Mouse (Mus musculus) heart, postnatal 10 days (tissue): ENCODE measurements at regions not wholly inside any gene's neighbourhood (a gene's known extent, or its start where the extent isn't known, plus 50 kb on each side); places are given as distances from the start of the nearest gene placed in this dataset.

Experiments
- DNase-seq, 2 experiments: peaks; one replicate each; pipeline ENCODE4 v3.0.0; 2021
- intact Hi-C: fragments of 180-260 bp; cut with DNase I; formaldehyde crosslinking; loops from one replicate; pipeline ENCODE4 v1.15.1; 2025

DNA sequence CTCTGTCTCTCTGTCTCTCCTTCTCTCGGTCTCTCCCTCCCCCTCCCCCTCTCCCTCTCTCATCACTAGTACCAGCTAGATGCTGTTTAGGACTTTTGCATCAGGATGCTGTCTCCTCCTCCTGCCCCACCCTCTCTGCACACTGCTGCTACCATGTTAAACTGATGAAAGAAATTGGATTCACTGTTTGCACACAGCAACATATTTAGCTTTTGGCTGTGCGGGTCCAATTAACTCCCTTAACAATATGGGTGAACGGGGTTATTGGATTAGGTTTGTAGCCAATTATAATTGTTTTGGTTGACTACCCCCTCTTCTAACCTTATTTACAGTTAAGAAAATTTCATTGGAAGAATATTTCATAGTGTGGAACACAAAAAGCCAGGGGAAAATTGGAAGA, 424.0 kb upstream of the Sorcs1 start:
- DNase-seq: no peak

DNA sequence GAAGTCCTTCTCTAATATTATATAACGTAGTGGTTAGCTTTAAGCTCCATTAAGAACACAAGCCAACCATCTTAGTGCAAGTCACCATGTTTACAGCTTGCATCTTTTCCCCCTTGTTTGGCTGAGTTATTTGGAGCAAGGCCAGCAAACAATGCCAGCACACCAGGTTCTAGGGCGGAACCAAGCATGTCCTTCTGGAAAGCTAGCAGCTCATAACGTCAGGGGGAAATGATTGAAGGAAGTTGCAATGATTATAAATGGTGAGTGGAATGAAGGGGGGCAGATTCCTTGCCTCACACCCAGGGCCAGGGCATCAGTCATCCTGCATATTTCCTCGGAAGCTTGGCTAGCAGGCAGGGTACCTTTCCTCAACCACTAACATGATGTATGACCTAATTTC, 396.3 kb upstream of the Sorcs1 start:
- intact Hi-C loops: no loop called here
- DNase-seq: no peak

More for the DNA sequence above, 424.0 kb upstream of the Sorcs1 start:
- intact Hi-C loops: no loop called here

DNA sequence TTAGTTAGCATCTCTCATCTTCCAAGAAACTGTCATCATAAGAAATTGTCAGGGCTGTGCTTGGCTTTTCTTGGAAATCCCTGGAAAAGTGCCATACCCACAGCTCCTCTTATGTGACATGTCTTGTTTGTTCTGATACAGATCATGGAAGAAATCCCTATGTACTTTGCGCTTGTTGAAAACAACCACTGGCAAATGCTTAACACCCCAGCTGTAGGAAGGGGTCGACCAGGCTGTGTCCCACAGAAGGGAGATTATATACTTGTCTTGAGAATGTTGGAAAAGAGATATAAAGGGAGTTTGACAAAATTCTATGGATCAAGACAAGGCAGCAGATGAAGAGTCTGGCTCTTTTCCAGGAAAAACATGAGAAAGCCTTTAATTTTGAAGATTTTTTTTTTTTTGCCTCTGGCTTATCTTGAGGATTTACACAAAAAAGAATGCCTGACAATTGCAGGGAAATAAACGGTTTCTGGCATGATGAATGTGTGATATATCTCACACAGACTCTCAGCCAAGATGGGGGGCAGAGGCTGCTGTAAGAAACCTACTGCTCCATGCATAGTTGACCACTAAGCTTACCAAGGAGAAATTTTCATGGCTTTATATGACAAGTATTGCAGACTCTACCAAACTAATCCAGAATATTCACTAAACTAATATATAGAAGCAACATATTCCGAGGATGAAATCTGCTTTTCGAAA, 381.7 kb upstream of the Sorcs1 start:
- intact Hi-C loops: no loop called here
- no peak for DNase-seq

DNA sequence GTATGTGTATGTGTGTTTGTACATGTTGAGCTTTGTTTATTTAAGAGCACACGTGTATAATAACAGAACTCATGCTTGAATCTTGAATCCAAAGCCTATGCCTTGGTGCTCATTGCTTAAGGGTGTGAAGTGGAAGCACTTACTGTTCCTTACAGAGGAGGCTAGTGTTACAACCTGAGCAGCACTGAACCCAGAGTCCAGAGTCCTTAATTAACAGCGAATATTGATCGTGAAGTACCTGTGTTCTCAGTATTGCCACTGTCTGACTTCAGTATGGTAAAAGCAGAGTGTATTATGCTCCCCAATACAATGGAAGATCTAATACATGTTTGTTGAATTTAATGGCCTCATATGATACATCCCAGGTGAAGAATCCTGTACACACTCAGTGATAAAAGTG, 365.1 kb upstream of the Sorcs1 start:
- no peak for DNase-seq
- intact Hi-C loops: no loop called here

DNA sequence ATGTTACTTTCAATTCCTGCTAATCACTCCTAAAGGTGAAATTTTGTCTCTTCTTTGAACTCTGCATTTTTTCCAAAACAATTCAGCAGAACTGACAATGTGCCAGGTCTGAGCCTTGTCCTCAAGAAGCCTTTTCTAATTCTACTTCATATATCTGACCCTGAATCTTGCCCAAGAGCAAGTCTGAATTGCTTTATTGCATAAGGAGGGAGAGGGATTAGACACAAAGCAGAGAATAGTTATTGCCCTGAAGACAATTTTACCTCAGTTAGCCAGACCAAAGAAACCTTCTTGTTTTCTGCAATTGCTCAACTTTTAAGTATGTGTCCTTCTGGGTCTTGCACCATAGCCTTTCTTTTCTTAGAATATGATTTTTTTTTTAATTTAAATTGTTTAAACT, 316.0 kb upstream of the Sorcs1 start:
- intact Hi-C loops: no loop called here
- DNase-seq: no peak

DNA sequence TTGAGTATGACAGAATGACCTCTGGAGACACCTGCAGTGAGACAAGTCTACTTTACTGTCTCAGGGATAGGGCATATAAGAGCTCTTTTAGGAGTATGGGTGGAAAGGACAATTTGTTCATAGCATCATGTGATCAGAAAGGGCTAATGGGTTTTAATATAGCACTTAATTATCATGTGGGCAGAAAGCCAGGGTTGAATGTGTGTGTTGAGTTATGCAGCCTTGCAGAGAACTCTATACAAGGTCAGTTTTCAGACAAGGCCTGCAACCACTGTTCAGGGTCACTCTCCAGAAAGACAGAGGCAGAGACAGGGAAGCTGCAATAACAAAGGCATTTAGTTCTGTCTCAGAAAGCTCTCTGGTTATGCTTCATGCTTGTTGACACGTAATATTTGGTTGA, 292.6 kb upstream of the Sorcs1 start:
- DNase-seq: peak in 1 of 2 experiments; percentile 0
- intact Hi-C loops: no loop called here

DNA sequence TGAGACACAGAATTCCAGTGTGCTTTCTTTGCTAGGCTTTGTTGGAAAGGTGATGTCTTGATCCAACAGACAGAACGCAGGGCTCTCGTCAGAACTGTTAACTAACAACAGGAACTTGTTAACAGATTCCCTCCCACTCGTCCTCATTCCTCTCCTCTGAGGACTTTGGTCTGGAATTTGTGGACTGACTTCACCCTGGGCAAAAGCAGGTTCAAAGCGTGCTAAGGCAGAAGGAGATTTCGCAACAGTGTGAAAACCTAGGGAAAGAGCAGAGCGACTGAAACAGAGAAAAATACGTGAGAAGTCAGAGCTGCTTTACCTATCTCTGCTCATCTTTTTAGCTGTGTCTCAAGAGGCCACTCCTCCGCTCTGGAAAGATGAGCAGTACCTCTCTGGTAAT, 283.5 kb upstream of the Sorcs1 start:
- peak; percentile 1 to 7 for DNase-seq
- intact Hi-C loops: no loop called here

DNA sequence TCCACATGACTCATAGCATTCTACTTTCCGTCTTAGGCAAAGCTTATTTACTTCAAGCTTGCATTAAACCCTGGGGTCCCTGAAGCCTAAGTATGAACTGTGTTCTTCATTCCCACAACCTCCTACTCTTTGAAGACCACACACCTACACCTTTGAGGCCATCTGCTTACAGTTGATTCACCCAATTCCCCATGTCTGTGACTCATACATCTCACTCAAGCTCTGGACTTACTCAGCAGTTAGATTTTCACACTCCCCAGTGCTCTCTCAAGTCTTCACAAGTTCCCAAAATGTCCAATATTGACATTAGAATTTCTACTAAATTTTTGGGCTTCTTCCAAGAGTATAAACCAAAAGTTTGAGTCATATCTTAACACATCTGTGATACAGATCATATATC, 266.6 kb upstream of the Sorcs1 start:
- DNase-seq: no peak
- intact Hi-C loops: no loop called here

DNA sequence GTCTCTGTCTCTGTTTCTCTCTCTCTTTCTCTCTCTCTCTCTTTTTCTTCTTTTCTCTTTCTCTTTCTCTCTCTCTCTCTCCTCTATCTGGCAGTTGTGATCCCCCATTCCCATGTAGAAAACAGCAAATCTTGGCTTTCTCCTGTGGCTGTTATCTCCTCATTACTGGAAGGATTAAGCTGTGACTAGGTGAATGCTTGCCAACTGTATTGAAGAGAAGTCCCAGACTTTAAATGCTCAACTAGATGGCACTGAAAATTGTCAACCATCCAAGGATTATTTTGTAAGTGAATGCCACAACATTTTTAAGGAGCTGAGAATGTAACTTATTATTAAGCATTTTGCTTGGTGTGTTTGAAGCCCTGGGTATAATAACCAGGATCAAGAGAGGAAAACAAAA, 233.2 kb upstream of the Sorcs1 start:
- intact Hi-C loops: loop anchor here (10.0 kb wide), 1 partner anchor 657 kb away; no protein-coding TSS in a partner anchor

DNA sequence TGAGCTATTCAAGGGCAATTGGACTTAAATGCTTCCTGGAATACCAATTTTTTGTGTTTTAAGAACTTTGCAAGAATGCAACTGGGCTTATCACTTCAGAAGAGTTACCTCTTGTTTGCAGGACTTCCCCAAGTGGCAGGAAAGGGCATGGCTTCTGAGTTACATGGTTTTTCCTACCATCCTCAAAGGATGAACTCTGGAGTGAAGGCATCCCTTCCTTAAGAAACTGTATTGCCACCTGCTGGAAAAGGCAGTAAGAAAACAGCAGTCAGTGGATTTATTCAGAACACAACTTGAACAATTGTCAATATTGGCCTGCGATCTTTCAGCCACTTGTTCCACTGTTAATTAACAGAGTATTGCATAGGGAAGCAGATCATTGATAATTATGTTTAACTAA, 232.2 kb upstream of the Sorcs1 start:
- intact Hi-C loops: loop anchor here (10.0 kb wide), 1 partner anchor 656 kb away; no protein-coding TSS in a partner anchor
- no peak for DNase-seq

More for the DNA sequence above, 233.2 kb upstream of the Sorcs1 start:
- no peak for DNase-seq

DNA sequence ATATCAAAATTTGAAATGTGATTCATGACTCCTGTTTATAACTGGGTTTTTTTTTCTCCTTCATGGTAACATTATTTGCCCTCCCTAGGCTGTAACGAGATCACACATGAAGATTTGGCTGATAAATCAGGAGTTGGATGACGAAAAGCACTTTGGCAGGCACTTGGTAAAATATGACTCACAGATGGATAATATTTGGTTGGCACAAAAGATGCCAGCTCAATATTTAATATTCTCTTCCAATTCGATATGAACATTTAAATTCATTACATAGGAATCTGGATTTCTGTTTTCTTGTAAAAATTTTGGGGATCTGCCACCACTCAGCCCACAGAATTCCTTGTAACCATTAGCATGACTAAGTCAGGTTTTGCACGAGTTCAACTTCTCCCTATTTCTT, 230.3 kb upstream of the Sorcs1 start:
- intact Hi-C loops: no loop called here
- DNase-seq: no peak

DNA sequence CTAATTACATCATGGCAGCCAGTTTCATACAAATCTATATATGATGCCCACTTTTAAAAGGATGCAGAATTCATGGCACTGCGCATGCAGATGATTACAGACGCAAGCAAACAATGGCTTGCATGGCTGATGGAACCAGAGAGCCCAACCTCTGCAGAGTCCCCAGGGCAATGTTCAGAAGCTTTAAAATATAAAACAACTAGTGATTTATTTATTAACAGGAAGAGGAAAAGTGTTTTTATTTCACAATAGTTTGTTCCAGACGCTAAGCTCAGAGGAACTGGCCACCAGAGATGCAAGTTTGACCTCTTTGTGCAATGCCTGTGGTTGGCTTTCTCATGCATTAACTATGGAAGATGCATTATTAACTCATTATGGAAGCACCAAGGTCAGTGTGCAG, 215.3 kb upstream of the Sorcs1 start:
- DNase-seq: no peak
- intact Hi-C loops: no loop called here

DNA sequence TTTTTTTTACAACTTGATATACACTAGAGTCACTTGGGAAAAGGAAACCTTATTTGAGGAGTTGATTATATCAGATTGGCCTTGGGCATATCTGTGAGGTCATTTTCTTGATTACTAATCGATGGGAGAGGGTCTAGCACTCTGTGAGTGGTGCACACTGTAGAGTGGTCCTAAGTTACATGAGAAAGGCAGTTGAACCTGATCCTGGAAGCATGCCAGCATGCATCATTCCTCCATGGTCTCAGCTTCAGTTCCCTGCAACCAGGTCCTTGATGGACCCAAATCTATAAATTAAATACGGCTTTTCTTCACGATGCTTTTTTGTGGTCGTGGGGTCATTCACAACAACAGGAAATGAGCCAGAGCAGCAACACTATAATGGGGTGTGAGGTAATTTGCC, 194.2 kb upstream of the Sorcs1 start:
- intact Hi-C loops: no loop called here

DNA sequence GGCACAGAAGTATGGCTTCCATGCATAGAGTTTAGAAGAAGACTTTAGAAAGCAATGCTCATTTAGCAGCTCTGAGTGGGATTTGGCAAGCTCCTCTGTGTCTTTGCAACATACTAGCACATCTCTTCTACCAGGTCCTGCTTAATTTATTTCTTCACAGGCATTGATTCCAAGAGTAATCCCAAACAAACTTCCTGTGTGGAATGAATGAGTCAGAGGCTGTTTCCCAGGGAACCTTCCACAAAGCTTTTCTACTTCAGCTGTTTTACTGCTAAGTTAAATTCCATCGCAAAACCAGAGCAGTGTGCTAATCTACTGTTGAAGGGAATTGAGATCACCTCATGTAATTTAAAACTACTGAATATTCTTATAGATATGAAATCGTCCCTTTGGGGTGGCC, 193.7 kb upstream of the Sorcs1 start:
- peak; percentile 1 to 6 for DNase-seq
- intact Hi-C loops: no loop called here

More for the DNA sequence above, 194.2 kb upstream of the Sorcs1 start:
- peak in 1 of 2 experiments; percentile 2 for DNase-seq

DNA sequence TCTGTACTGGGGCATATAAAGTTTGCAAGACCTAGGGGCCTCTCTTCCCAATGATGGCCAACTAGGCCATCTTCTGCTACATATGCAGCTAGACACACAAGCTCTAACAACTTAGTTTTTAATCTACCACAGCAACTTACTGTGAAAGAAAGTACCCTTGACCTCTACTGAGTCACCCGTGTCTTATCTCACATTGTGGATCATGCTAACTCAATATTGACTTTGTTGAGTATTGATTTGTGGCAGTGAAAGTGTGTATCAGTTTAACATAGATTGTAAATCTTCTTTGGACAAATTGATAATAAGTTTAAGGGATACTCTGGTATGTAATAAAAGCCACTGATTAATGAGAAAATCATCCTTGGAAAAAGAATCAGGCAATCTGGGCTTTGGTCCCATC, 176.4 kb upstream of the Sorcs1 start:
- DNase-seq: no peak
- intact Hi-C loops: no loop called here

DNA sequence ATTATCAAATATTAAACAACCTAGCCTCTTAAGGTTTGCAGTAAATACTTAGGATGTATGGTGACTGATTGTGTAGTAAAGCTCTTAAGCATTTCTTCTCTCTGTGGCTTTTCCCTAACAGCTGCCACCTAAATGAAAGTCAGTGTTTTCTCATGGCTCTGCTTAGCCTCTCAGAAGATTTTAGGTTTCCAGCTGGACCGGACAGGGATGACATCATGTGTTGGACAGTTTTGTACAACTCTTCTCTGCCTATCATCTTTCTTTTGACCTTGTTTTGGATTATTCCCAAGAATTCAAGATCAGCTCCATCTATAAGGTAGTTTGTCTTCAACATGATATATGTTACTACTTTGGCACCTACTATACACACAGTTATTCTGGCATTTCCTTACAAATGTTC, 162.1 kb upstream of the Sorcs1 start:
- DNase-seq: peak; percentile 44 to 50
- intact Hi-C loops: no loop called here
